Mouse (Mus musculus): Measurements from ENCODE around the gene Lamtor1. TPM values are rescaled to one million over a fixed set of nuclear protein-coding genes. Genes with fewer than 3 reads are reported as not detected.
A peak's percentile ranks its signal among the peaks of the same experiment; 100 is the strongest.

The Lamtor1 gene
- polyA plus RNA-seq, 1 experiment = 151 TPM

GRCm38 (mm10) chr7:101964551-101964950 is 58.8 kb downstream of the Lamtor1 start:
- TF ChIP-seq POLR2A (IDR thresholded peaks at IDR 0.05; ENCODE audit: low read depth, low read length) = no peak
- TF ChIP-seq CTCF (IDR thresholded peaks at IDR 0.05; ENCODE audit: borderline replicate concordance, insufficient read depth, low read length) = no peak
- peaks cover 20% of the 10 kb centered on the region for H3K4me1 ChIP-seq (ENCODE audit: control insufficient read depth, insufficient read depth, low read length)
- peak overlapping the region; percentile 80; the same call in 1 of the 2 replicates for H3K27ac ChIP-seq (ENCODE audit: insufficient read depth, low read length)
- H3K4me3 ChIP-seq (ENCODE audit: insufficient read depth, low read length) = no peak overlapping the region

- TF ChIP-seq CTCF (IDR thresholded peaks at IDR 0.05; ENCODE audit: borderline replicate concordance, insufficient read depth, low read length) = no peak
- TF ChIP-seq POLR2A (IDR thresholded peaks at IDR 0.05; ENCODE audit: low read depth, low read length) = no peak
- Histone ChIP-seq H3K4me3 (ENCODE audit: insufficient read depth, low read length) (no peak overlapping the region), H3K4me1 (ENCODE audit: control insufficient read depth, insufficient read depth, low read length) (peaks cover 20% of the 10 kb centered on the region), H3K27ac (ENCODE audit: insufficient read depth, low read length) (no peak overlapping the region)
Measured at GRCm38 (mm10) chr7:101965606-101966005, 59.9 kb downstream of the Lamtor1 start.

- H3K27ac ChIP-seq (ENCODE audit: insufficient read depth, low read length) = no peak overlapping the region
- TF ChIP-seq POLR2A (IDR thresholded peaks at IDR 0.05; ENCODE audit: low read depth, low read length) = no peak
- no peak for TF ChIP-seq CTCF (IDR thresholded peaks at IDR 0.05; ENCODE audit: borderline replicate concordance, insufficient read depth, low read length)
- peaks cover 20% of the 10 kb centered on the region for H3K4me1 ChIP-seq (ENCODE audit: control insufficient read depth, insufficient read depth, low read length)
- H3K4me3 ChIP-seq (ENCODE audit: insufficient read depth, low read length) = no peak overlapping the region
Measured at GRCm38 (mm10) chr7:101967256-101967655, 61.6 kb downstream of the Lamtor1 start.

GRCm38 (mm10) chr7:101968751-101969150 is 63.0 kb downstream of the Lamtor1 start:
- peaks cover 28% of the 10 kb centered on the region for H3K4me1 ChIP-seq (ENCODE audit: control insufficient read depth, insufficient read depth, low read length)
- no peak overlapping the region for H3K27ac ChIP-seq (ENCODE audit: insufficient read depth, low read length)
- H3K4me3 ChIP-seq (ENCODE audit: insufficient read depth, low read length) = no peak overlapping the region
- TF ChIP-seq POLR2A (IDR thresholded peaks at IDR 0.05; ENCODE audit: low read depth, low read length) (no peak), CTCF (IDR thresholded peaks at IDR 0.05; ENCODE audit: borderline replicate concordance, insufficient read depth, low read length) (no peak)

GRCm38 (mm10) chr7:101969694-101970428 is 64.2 kb downstream of the Lamtor1 start:
- Histone ChIP-seq H3K4me3 (ENCODE audit: insufficient read depth, low read length) (peak overlapping the region; percentile 68), H3K4me1 (ENCODE audit: control insufficient read depth, insufficient read depth, low read length) (peaks cover 22% of the 10 kb centered on the region), H3K27ac (ENCODE audit: insufficient read depth, low read length) (peak overlapping the region; percentile 99)
- no peak for TF ChIP-seq CTCF (IDR thresholded peaks at IDR 0.05; ENCODE audit: borderline replicate concordance, insufficient read depth, low read length)
- peak; percentile 68 for TF ChIP-seq POLR2A (IDR thresholded peaks at IDR 0.05; ENCODE audit: low read depth, low read length)

- H3K27ac ChIP-seq (ENCODE audit: insufficient read depth, low read length) = peak overlapping the region; percentile 99
- H3K4me1 ChIP-seq (ENCODE audit: control insufficient read depth, insufficient read depth, low read length) = peaks cover 26% of the 10 kb centered on the region
- no peak for TF ChIP-seq CTCF (IDR thresholded peaks at IDR 0.05; ENCODE audit: borderline replicate concordance, insufficient read depth, low read length)
- no peak; the same call in 1 of the 2 replicates for TF ChIP-seq POLR2A (IDR thresholded peaks at IDR 0.05; ENCODE audit: low read depth, low read length)
- H3K4me3 ChIP-seq (ENCODE audit: insufficient read depth, low read length) = peak overlapping the region; percentile 68
Measured at GRCm38 (mm10) chr7:101970429-101970775, 64.7 kb downstream of the Lamtor1 start.

GRCm38 (mm10) chr7:101970821-101971461 is 65.2 kb downstream of the Lamtor1 start:
- Histone ChIP-seq H3K27ac (ENCODE audit: insufficient read depth, low read length) (peak overlapping the region; percentile 99), H3K4me3 (ENCODE audit: insufficient read depth, low read length) (peak overlapping the region; percentile 68), H3K4me1 (ENCODE audit: control insufficient read depth, insufficient read depth, low read length) (peaks cover 27% of the 10 kb centered on the region)
- TF ChIP-seq CTCF (IDR thresholded peaks at IDR 0.05; ENCODE audit: borderline replicate concordance, insufficient read depth, low read length) (no peak), POLR2A (IDR thresholded peaks at IDR 0.05; ENCODE audit: low read depth, low read length) (peak; percentile 3; the same call in 1 of the 2 replicates)

- Histone ChIP-seq H3K27ac (ENCODE audit: insufficient read depth, low read length) (peak overlapping the region; percentile 99), H3K4me1 (ENCODE audit: control insufficient read depth, insufficient read depth, low read length) (peaks cover 25% of the 10 kb centered on the region), H3K4me3 (ENCODE audit: insufficient read depth, low read length) (peak overlapping the region; percentile 68)
- peak; percentile 15; the same call in 1 of the 2 replicates for TF ChIP-seq POLR2A (IDR thresholded peaks at IDR 0.05; ENCODE audit: low read depth, low read length)
- no peak for TF ChIP-seq CTCF (IDR thresholded peaks at IDR 0.05; ENCODE audit: borderline replicate concordance, insufficient read depth, low read length)
Measured at GRCm38 (mm10) chr7:101971721-101972120, 66.0 kb downstream of the Lamtor1 start.

GRCm38 (mm10) chr7:101973730-101974129 is 68.0 kb downstream of the Lamtor1 start:
- Histone ChIP-seq H3K27ac (ENCODE audit: insufficient read depth, low read length) (peak overlapping the region; percentile 99), H3K4me3 (ENCODE audit: insufficient read depth, low read length) (no peak overlapping the region), H3K4me1 (ENCODE audit: control insufficient read depth, insufficient read depth, low read length) (peaks cover 15% of the 10 kb centered on the region)
- no peak for TF ChIP-seq CTCF (IDR thresholded peaks at IDR 0.05; ENCODE audit: borderline replicate concordance, insufficient read depth, low read length)

- no peak overlapping the region for H3K4me3 ChIP-seq (ENCODE audit: insufficient read depth, low read length)
- TF ChIP-seq CTCF (IDR thresholded peaks at IDR 0.05; ENCODE audit: borderline replicate concordance, insufficient read depth, low read length) (no peak), POLR2A (IDR thresholded peaks at IDR 0.05; ENCODE audit: low read depth, low read length) (no peak)
- peaks cover 13% of the 10 kb centered on the region for H3K4me1 ChIP-seq (ENCODE audit: control insufficient read depth, insufficient read depth, low read length)
- peak overlapping the region; percentile 99 for H3K27ac ChIP-seq (ENCODE audit: insufficient read depth, low read length)
Measured at GRCm38 (mm10) chr7:101974505-101974904, 68.8 kb downstream of the Lamtor1 start.

Other genes starting within 250 kb of the Lamtor1 start
- 21.7 and 25.7 TPM in 2 replicates for gene Clpb, start 242.3 kb upstream of the Lamtor1 start, polyA plus RNA-seq (2011; ENCODE audit: insufficient read length, low read depth, missing spikeins)
- gene Phox2a, start 87.6 kb upstream of the Lamtor1 start, polyA plus RNA-seq (2011; ENCODE audit: insufficient read length, low read depth, missing spikeins) = not detected in 2 replicates
- gene Inppl1, start 67.7 kb upstream of the Lamtor1 start, polyA plus RNA-seq (2011; ENCODE audit: insufficient read length, low read depth, missing spikeins) = 61.7 and 73.8 TPM in 2 replicates
- gene Folr2, start 48.7 kb upstream of the Lamtor1 start, polyA plus RNA-seq (2011; ENCODE audit: insufficient read length, low read depth, missing spikeins) = 0.74 TPM in 1 of 2 replicates, not detected in the other
- 43.2 and 47.1 TPM in 2 replicates for gene Anapc15, start 42.2 kb upstream of the Lamtor1 start, polyA plus RNA-seq (2011; ENCODE audit: insufficient read length, low read depth, missing spikeins)
- gene Folr1, start 35.1 kb upstream of the Lamtor1 start, polyA plus RNA-seq (2011; ENCODE audit: insufficient read length, low read depth, missing spikeins) = 0.56 and 1.5 TPM in 2 replicates
- not detected in 2 replicates for gene Tomt, start 455 bp downstream of the Lamtor1 start, polyA plus RNA-seq (2011; ENCODE audit: insufficient read length, low read depth, missing spikeins)
- gene Lrrc51, start 28.0 kb downstream of the Lamtor1 start, polyA plus RNA-seq (2011; ENCODE audit: insufficient read length, low read depth, missing spikeins) = 5.8 and 6.0 TPM in 2 replicates
- 110 and 128 TPM in 2 replicates for gene Numa1, start 28.2 kb downstream of the Lamtor1 start, polyA plus RNA-seq (2011; ENCODE audit: insufficient read length, low read depth, missing spikeins)
- 4.1 and 6.3 TPM in 2 replicates for gene Il18bp, start 112.8 kb downstream of the Lamtor1 start, polyA plus RNA-seq (2011; ENCODE audit: insufficient read length, low read depth, missing spikeins)
- gene Rnf121, start 159.6 kb downstream of the Lamtor1 start, polyA plus RNA-seq (2011; ENCODE audit: insufficient read length, low read depth, missing spikeins) = 44.9 and 48.4 TPM in 2 replicates
- 10.7 and 18.4 TPM in 2 replicates for gene Xndc1, start 159.6 kb downstream of the Lamtor1 start, polyA plus RNA-seq (2011; ENCODE audit: insufficient read length, low read depth, missing spikeins)
- 0.37 and 0.93 TPM in 2 replicates for gene Xntrpc, start 159.8 kb downstream of the Lamtor1 start, polyA plus RNA-seq (2011; ENCODE audit: insufficient read length, low read depth, missing spikeins)
- not detected in 2 replicates for gene Trpc2, start 177.2 kb downstream of the Lamtor1 start, polyA plus RNA-seq (2011; ENCODE audit: insufficient read length, low read depth, missing spikeins)
- gene Art1, start 195.8 kb downstream of the Lamtor1 start, polyA plus RNA-seq (2011; ENCODE audit: insufficient read length, low read depth, missing spikeins) = not detected in 2 replicates
- gene Art5, start 203.6 kb downstream of the Lamtor1 start, polyA plus RNA-seq (2011; ENCODE audit: insufficient read length, low read depth, missing spikeins) = 0.72 TPM in 1 of 2 replicates, not detected in the other
- gene Chrna10, start 210.9 kb downstream of the Lamtor1 start, polyA plus RNA-seq (2011; ENCODE audit: insufficient read length, low read depth, missing spikeins) = not detected in 2 replicates

Data from embryonic fibroblast, embryonic 13.5 days (primary cell).